ENCODE assay signal across 8 mouse cellular contexts in the genomic region with DNA sequence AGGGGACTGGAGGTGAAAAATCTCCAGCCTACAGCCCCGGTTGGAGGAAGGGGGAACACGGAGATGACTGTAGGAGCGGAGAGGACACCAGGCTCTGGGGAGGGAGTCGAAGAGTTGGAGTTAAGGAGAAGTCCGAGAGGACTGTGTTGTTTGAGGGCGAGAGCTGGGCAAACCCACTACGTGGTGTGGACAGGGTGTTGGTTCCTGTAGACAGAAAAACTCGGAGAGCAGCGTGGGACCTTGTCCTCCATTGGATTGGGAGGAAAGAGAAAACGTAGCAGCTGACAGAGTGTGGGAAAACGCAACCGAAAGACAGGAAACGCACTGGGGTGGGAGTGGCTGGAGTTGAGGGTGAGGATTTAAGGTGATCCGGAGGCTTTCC. TPM values are rescaled to one million over a fixed set of nuclear protein-coding genes. Genes with fewer than 3 reads are reported as not detected.
DNase-seq lines count a peak whose midpoint lies in the region; ATAC-seq and TF ChIP-seq lines count a peak whose summit lies in the region.

No protein-coding gene starts in this region.

- no peak for DNase-seq in Patski (ENCODE audit: low read depth, low spot score)
- DNase-seq in forebrain, embryonic 11.5 days (ENCODE audit: low spot score), result no peak
- DNase-seq in liver, embryonic 11.5 days (ENCODE audit: low spot score), result no peak
- DNase-seq in midbrain, postnatal 0 days (ENCODE audit: low spot score), result peak; percentile 21
- no peak for DNase-seq in layer of hippocampus, postnatal 36 days
- DNase-seq in yolk sac, embryonic 10.5 days (ENCODE audit: low spot score), result no peak

- H3K27me3 ChIP-seq in Patski, result no peaks in the 10 kb centered on the region
- no peaks in the 10 kb centered on the region for H3K27me3 ChIP-seq in forebrain, embryonic 11.5 days (ENCODE audit: control insufficient read depth, insufficient read depth, low read length)
- no peaks in the 10 kb centered on the region for H3K27me3 ChIP-seq in hindbrain, embryonic 13.5 days
- no peaks in the 10 kb centered on the region for H3K27me3 ChIP-seq in liver, embryonic 11.5 days (replicated peaks; ENCODE audit: control insufficient read depth, insufficient read depth, low read length)
- H3K27me3 ChIP-seq in midbrain, postnatal 0 days (ENCODE audit: insufficient read depth, low read length), result no peaks in the 10 kb centered on the region

- peak overlapping the region; percentile 64; the same call in 1 of the 2 replicates for H3K27ac ChIP-seq in forebrain, embryonic 11.5 days (ENCODE audit: low read depth, low read length)
- peak overlapping the region; percentile 89 for H3K27ac ChIP-seq in hindbrain, embryonic 13.5 days
- H3K27ac ChIP-seq in liver, embryonic 11.5 days (ENCODE audit: low read depth, low read length), result peak overlapping the region; percentile 94
- H3K27ac ChIP-seq in midbrain, postnatal 0 days (ENCODE audit: low read depth, low read length), result peak overlapping the region; percentile 62

- TF ChIP-seq CTCF in Patski (IDR thresholded peaks at IDR 0.05), result no peak
- no peak for TF ChIP-seq CTCF in midbrain, postnatal 0 days (IDR thresholded peaks at IDR 0.05)

- H3K9ac ChIP-seq in forebrain, embryonic 11.5 days (ENCODE audit: low read length), result peak overlapping the region; percentile 87
- peak overlapping the region; percentile 92 for H3K9ac ChIP-seq in hindbrain, embryonic 13.5 days
- peak overlapping the region; percentile 96 for H3K9ac ChIP-seq in liver, embryonic 11.5 days (ENCODE audit: low read depth, low read length)
- peak overlapping the region; percentile 58 for H3K9ac ChIP-seq in midbrain, postnatal 0 days (replicated peaks; ENCODE audit: low read length, poor library complexity, severe bottlenecking)

- H3K4me3 ChIP-seq in forebrain, embryonic 11.5 days (ENCODE audit: low read depth, low read length), result peak overlapping the region; percentile 86
- peak overlapping the region; percentile 79 for H3K4me3 ChIP-seq in hindbrain, embryonic 13.5 days
- peak overlapping the region; percentile 94 for H3K4me3 ChIP-seq in liver, embryonic 11.5 days (ENCODE audit: low read depth, low read length)
- peak overlapping the region; percentile 52 for H3K4me3 ChIP-seq in midbrain, postnatal 0 days (ENCODE audit: low read depth, low read length)

- in situ Hi-C loops in Patski (cut with MboI; ENCODE audit: low pct_unique_long_range_greater_than_20kb), result no loop called here

- POLR2A ChIA-PET in Patski (lab: Charles Lee), result interaction anchor here (1.7 kb wide), 1 partner anchor 45 kb away, joined by 8 read pairs; a partner anchor contains a TSS

- ATAC-seq in CD4-positive, CD25-positive, alpha-beta regulatory T cell, adult 4 months, result peak; percentile 10
- ATAC-seq in Patski, result peak; percentile 10
- 0 out of 2 replicates have a peak, but pooled peaks have one; percentile 4 for ATAC-seq in forebrain, embryonic 11.5 days (replicated peaks; ENCODE audit: low FRiP score)
- no peak; the same call in 1 of the 2 replicates for ATAC-seq in hindbrain, embryonic 13.5 days (ENCODE audit: low FRiP score)
- no peak; the same call in 1 of the 2 replicates for ATAC-seq in liver, embryonic 11.5 days (replicated peaks; ENCODE audit: low FRiP score)
- peak; percentile 1 for ATAC-seq in midbrain, postnatal 0 days (ENCODE audit: low FRiP score)

- peak overlapping the region; percentile 98 for H3K4me2 ChIP-seq in forebrain, embryonic 11.5 days (ENCODE audit: low read depth, low read length, severe bottlenecking)
- peak overlapping the region; percentile 92 for H3K4me2 ChIP-seq in hindbrain, embryonic 13.5 days
- peak overlapping the region; percentile 98 for H3K4me2 ChIP-seq in liver, embryonic 11.5 days
- peak overlapping the region; percentile 92 for H3K4me2 ChIP-seq in midbrain, postnatal 0 days (ENCODE audit: low read depth, low read length, poor library complexity, severe bottlenecking)

- peaks cover 14% of the 10 kb centered on the region for H3K36me3 ChIP-seq in forebrain, embryonic 11.5 days (ENCODE audit: control insufficient read depth, insufficient read depth, low read length)
- H3K36me3 ChIP-seq in hindbrain, embryonic 13.5 days, result peaks cover 41% of the 10 kb centered on the region
- H3K36me3 ChIP-seq in liver, embryonic 11.5 days (ENCODE audit: control insufficient read depth, insufficient read depth, low read length), result peaks cover 38% of the 10 kb centered on the region
- peaks cover 27% of the 10 kb centered on the region for H3K36me3 ChIP-seq in midbrain, postnatal 0 days (ENCODE audit: insufficient read depth, low read length)

- peaks cover 8% of the 10 kb centered on the region for H3K4me1 ChIP-seq in forebrain, embryonic 11.5 days (replicated peaks; ENCODE audit: control insufficient read depth, insufficient read depth, low read length)
- H3K4me1 ChIP-seq in hindbrain, embryonic 13.5 days (replicated peaks), result peaks cover 48% of the 10 kb centered on the region
- H3K4me1 ChIP-seq in liver, embryonic 11.5 days (replicated peaks; ENCODE audit: control insufficient read depth, insufficient read depth, low read length), result peaks cover 17% of the 10 kb centered on the region
- peaks cover 5% of the 10 kb centered on the region; the same call in 1 of the 2 replicates for H3K4me1 ChIP-seq in midbrain, postnatal 0 days (ENCODE audit: insufficient read depth, low read length)

- WGBS in forebrain, embryonic 11.5 days, result 2% methylated on average over 14 of the region's 14 CpGs
- WGBS in hindbrain, embryonic 13.5 days, result 2% methylated on average over 14 of the region's 14 CpGs
- WGBS in liver, embryonic 11.5 days, result under 1% methylated on average over 14 of the region's 14 CpGs
- under 1% methylated on average over 14 of the region's 14 CpGs for WGBS in midbrain, postnatal 0 days

- CTCF ChIA-PET in Patski (lab: Charles Lee), result interaction anchor here (1.3 to 4.9 kb wide), 3 partner anchors 13 to 19 kb away, joined by 4 to 38 read pairs (median 5); no protein-coding TSS in a partner anchor

- H3K9me3 ChIP-seq in forebrain, embryonic 11.5 days (ENCODE audit: control insufficient read depth, low read length), result no peaks in the 10 kb centered on the region
- no peaks in the 10 kb centered on the region for H3K9me3 ChIP-seq in hindbrain, embryonic 13.5 days
- no peaks in the 10 kb centered on the region for H3K9me3 ChIP-seq in liver, embryonic 11.5 days (ENCODE audit: control insufficient read depth, low read length)
- H3K9me3 ChIP-seq in midbrain, postnatal 0 days (ENCODE audit: low read length), result no peaks in the 10 kb centered on the region

RNA-seq across cellular contexts. Expression of a gene that starts 0.6 kb away (rescaled TPM):
- polyA plus RNA-seq in CD4-positive, CD25-positive, alpha-beta regulatory T cell, adult 4 months (2017; shearing (Covaris generic)), result 100 to 1,000 TPM; 117 to 200 TPM
- polyA plus RNA-seq in Patski (2021), result 37.4 TPM
- 68.2 and 73.8 TPM in 2 replicates for polyA plus RNA-seq in forebrain, embryonic 11.5 days (2014; fragmentation: Nextera tagmentation; extraction: Ambion mirVana)
- 48.1 and 54.6 TPM in 2 replicates for polyA plus RNA-seq in hindbrain, embryonic 13.5 days (2015; fragmentation: Nextera tagmentation; extraction: Ambion mirVana)
- 46.9 and 52.9 TPM in 2 replicates for polyA plus RNA-seq in liver, embryonic 11.5 days (2014; fragmentation: Nextera tagmentation; extraction: Ambion mirVana)
- 52.3 and 55.7 TPM in 2 replicates for total RNA-seq in midbrain, postnatal 0 days (2014; rRNA removed)
- 42.9 and 44.3 TPM in 2 replicates for polyA plus RNA-seq in midbrain, postnatal 0 days (2015; fragmentation: Nextera tagmentation; extraction: Ambion mirVana)
- 10 to 100 TPM; 25.4 to 33.0 TPM for total RNA-seq in layer of hippocampus, postnatal 36 days (2021)

RNA-seq across cellular contexts. Expression of a gene that starts 4.9 kb away (rescaled TPM):
- polyA plus RNA-seq in CD4-positive, CD25-positive, alpha-beta regulatory T cell, adult 4 months (2017; shearing (Covaris generic)), result 1 to 10 TPM; 2.0 to 3.1 TPM
- polyA plus RNA-seq in Patski (2021), result not detected
- 0.24 TPM in 1 of 2 replicates, not detected in the other for polyA plus RNA-seq in forebrain, embryonic 11.5 days (2014; fragmentation: Nextera tagmentation; extraction: Ambion mirVana)
- 0.41 and 0.49 TPM in 2 replicates for polyA plus RNA-seq in hindbrain, embryonic 13.5 days (2015; fragmentation: Nextera tagmentation; extraction: Ambion mirVana)
- polyA plus RNA-seq in liver, embryonic 11.5 days (2014; fragmentation: Nextera tagmentation; extraction: Ambion mirVana), result 1.8 and 2.2 TPM in 2 replicates
- total RNA-seq in midbrain, postnatal 0 days (2014; rRNA removed), result 0.22 and 0.33 TPM in 2 replicates
- polyA plus RNA-seq in midbrain, postnatal 0 days (2015; fragmentation: Nextera tagmentation; extraction: Ambion mirVana), result 1.4 and 1.5 TPM in 2 replicates
- total RNA-seq in layer of hippocampus, postnatal 36 days (2021), result not detected

RNA-seq across cellular contexts. Expression of a gene that starts 5.8 kb away (rescaled TPM):
- polyA plus RNA-seq in CD4-positive, CD25-positive, alpha-beta regulatory T cell, adult 4 months (2017; shearing (Covaris generic)), result 100 to 1,000 TPM; 348 to 555 TPM
- polyA plus RNA-seq in Patski (2021), result 155 TPM
- 13.9 and 15.5 TPM in 2 replicates for polyA plus RNA-seq in forebrain, embryonic 11.5 days (2014; fragmentation: Nextera tagmentation; extraction: Ambion mirVana)
- polyA plus RNA-seq in hindbrain, embryonic 13.5 days (2015; fragmentation: Nextera tagmentation; extraction: Ambion mirVana), result 26.8 and 29.2 TPM in 2 replicates
- polyA plus RNA-seq in liver, embryonic 11.5 days (2014; fragmentation: Nextera tagmentation; extraction: Ambion mirVana), result 28.1 and 29.1 TPM in 2 replicates
- 41.4 and 44.4 TPM in 2 replicates for total RNA-seq in midbrain, postnatal 0 days (2014; rRNA removed)
- polyA plus RNA-seq in midbrain, postnatal 0 days (2015; fragmentation: Nextera tagmentation; extraction: Ambion mirVana), result 29.0 and 29.1 TPM in 2 replicates
- total RNA-seq in layer of hippocampus, postnatal 36 days (2021), result 10 to 100 TPM; 32.5 to 38.9 TPM

RNA-seq across cellular contexts. Expression of a gene that starts 5.8 kb away (rescaled TPM):
- polyA plus RNA-seq in CD4-positive, CD25-positive, alpha-beta regulatory T cell, adult 4 months (2017; shearing (Covaris generic)), result 1 to 10 TPM; 3.6 to 3.8 TPM
- 30.7 TPM for polyA plus RNA-seq in Patski (2021)
- polyA plus RNA-seq in forebrain, embryonic 11.5 days (2014; fragmentation: Nextera tagmentation; extraction: Ambion mirVana), result 13.0 and 14.9 TPM in 2 replicates
- 16.8 and 18.7 TPM in 2 replicates for polyA plus RNA-seq in hindbrain, embryonic 13.5 days (2015; fragmentation: Nextera tagmentation; extraction: Ambion mirVana)
- polyA plus RNA-seq in liver, embryonic 11.5 days (2014; fragmentation: Nextera tagmentation; extraction: Ambion mirVana), result 12.4 and 13.0 TPM in 2 replicates
- total RNA-seq in midbrain, postnatal 0 days (2014; rRNA removed), result 44.3 and 50.9 TPM in 2 replicates
- 18.5 and 18.6 TPM in 2 replicates for polyA plus RNA-seq in midbrain, postnatal 0 days (2015; fragmentation: Nextera tagmentation; extraction: Ambion mirVana)
- total RNA-seq in layer of hippocampus, postnatal 36 days (2021), result 10 to 100 TPM; 26.9 to 30.8 TPM

RNA-seq across cellular contexts. Expression of a gene that starts 19.4 kb away (rescaled TPM):
- 1 to 10 TPM; 1.3 to 4.7 TPM for polyA plus RNA-seq in CD4-positive, CD25-positive, alpha-beta regulatory T cell, adult 4 months (2017; shearing (Covaris generic))
- polyA plus RNA-seq in Patski (2021), result 54.0 TPM
- 16.0 and 20.4 TPM in 2 replicates for polyA plus RNA-seq in forebrain, embryonic 11.5 days (2014; fragmentation: Nextera tagmentation; extraction: Ambion mirVana)
- 1.8 and 2.1 TPM in 2 replicates for polyA plus RNA-seq in hindbrain, embryonic 13.5 days (2015; fragmentation: Nextera tagmentation; extraction: Ambion mirVana)
- 10.2 and 11.8 TPM in 2 replicates for polyA plus RNA-seq in liver, embryonic 11.5 days (2014; fragmentation: Nextera tagmentation; extraction: Ambion mirVana)
- 4.3 and 5.0 TPM in 2 replicates for total RNA-seq in midbrain, postnatal 0 days (2014; rRNA removed)
- 1.4 and 2.2 TPM in 2 replicates for polyA plus RNA-seq in midbrain, postnatal 0 days (2015; fragmentation: Nextera tagmentation; extraction: Ambion mirVana)
- 1 to 10 TPM; 1.9 to 2.5 TPM for total RNA-seq in layer of hippocampus, postnatal 36 days (2021)

Comparison
In these comparisons a context has a peak if more than half of its experiments do, and no peak if none do; other contexts are left out.
1. ATAC-seq: peak in CD4-positive, CD25-positive, alpha-beta regulatory T cell, adult 4 months (single experiment), Patski (single experiment), forebrain, embryonic 11.5 days (single experiment) and midbrain, postnatal 0 days (single experiment); none in hindbrain, embryonic 13.5 days (single experiment) and liver, embryonic 11.5 days (single experiment).
2. Peak in every context shown above with its lines, with median percentiles within 50 percentile points of each other: H3K27ac ChIP-seq, H3K4me2 ChIP-seq, H3K4me3 ChIP-seq and H3K9ac ChIP-seq.